Mouse (Mus musculus) lung, adult 2 months (tissue): Measurements from ENCODE around the gene Zfp296.

ENCODE experiments used
- CTCF ChIP-seq: fragments of 200-500 bp; IDR thresholded peaks from 2 replicates; pipeline ENCODE4 v1.5.1; 2011; ENCODE audit warnings: mild to moderate bottlenecking, low read length, control low read depth; ENCODE audit not compliant: insufficient read depth
- POLR2A ChIP-seq: fragments of 200-500 bp; IDR thresholded peaks from 2 replicates; pipeline ENCODE4 v1.6.1; 2011; ENCODE audit warnings: low read depth, mild to moderate bottlenecking, control low read depth, low read length, borderline replicate concordance; ENCODE audit errors: extremely low read depth

DNA sequence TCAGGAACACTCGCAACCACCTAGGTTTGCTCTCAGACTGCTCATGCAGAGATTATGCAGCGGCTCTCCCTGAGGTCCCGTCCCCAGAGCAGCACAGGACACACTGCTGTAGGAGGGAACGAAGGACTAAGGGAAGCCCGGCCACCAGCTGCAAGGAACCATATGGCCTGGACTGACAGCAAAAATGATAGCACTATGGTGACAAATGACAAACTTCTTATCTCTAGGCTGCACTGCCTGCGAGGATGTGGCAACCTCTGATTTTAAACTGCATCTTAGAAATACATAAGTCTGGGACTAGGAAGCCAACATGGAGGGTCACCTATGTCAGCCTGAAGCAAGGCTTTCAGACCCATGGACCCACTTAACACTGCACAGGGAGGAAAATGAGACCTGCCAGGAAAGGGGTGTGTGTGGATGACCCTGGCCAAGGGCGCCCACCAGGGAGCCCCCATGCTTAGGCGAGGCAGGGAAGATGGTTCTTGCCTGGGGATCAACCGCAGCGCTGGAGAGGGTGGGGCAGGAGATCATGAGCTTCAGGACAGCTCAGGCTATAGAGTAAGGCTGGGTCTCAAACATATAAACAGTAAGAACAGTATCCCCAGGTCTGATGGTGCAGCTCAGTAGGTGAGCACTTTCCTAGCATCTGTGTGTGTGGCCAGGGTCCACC lies 16.1 kb downstream of the Zfp296 start:
- TF ChIP-seq CTCF: no peak
- no peak for TF ChIP-seq POLR2A
